Mouse (Mus musculus) embryonic fibroblast, embryonic 13.5 days (primary cell): ENCODE measurements around the gene Rcor1.

Source experiments
- CTCF ChIP-seq: IDR thresholded peaks from 2 replicates; pipeline ENCODE4 v1.5.1; 2011; ENCODE audit warnings: mild to moderate bottlenecking, control low read depth, low read length, moderate library complexity, borderline replicate concordance; ENCODE audit not compliant: insufficient read depth
- POLR2A ChIP-seq: IDR thresholded peaks from 2 replicates; pipeline ENCODE4 v1.6.1; 2011; ENCODE audit warnings: low read depth, mild to moderate bottlenecking, control low read depth, low read length, moderate library complexity

- no peak for TF ChIP-seq POLR2A
- no peak for TF ChIP-seq CTCF
Measured at GRCm38 (mm10) chr12:111162312-111163061, 123.3 kb downstream of the Rcor1 start.
